Mouse (Mus musculus) right cerebral cortex, postnatal 10 days (tissue): ENCODE results near the gene Gm9780.
"Not testable (repeated sequence)": the region's sequence is repeated elsewhere in the genome, so short reads cannot be mapped to it uniquely, and the experiment has no call there.

Experiments
- DNase-seq, 2 experiments: peaks; one replicate each; pipeline ENCODE4 v3.0.0; 2021; ENCODE audit warnings: low spot score in 2 of 2

Gm9780 gene

GRCm38 (mm10) chr14:26042611-26043010, at the start of gene Gm9780:
Gene Gm9780, minus strand, starts transcription at chr14:26042711.
- DNase-seq, result not testable (repeated sequence)

DNA sequence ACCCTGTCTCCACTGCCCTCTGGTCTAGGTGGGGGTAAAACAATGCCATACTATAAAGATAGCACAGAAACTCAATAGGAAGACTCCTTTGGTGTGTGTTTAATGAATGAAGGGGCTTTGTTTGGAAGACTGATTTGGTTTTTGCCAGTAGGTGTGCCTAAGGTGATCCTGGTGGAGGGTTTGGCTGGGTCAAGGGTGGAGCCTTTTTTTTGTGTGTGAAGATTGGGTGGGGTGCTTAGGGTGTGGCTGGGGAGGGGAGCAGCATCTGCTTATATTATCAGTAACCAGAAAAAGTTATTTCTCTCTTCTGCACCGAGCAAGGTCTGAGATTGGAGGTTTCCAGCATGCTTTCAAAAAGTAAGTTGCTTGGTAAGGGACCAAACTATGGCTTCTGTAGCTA, 39.5 kb upstream of the Gm9780 start, which contains the start of gene Cphx3:
TSS of gene Cphx3 (plus strand) at position 301 of the 400 bp plus-strand sequence.
- DNase-seq, result not testable (repeated sequence)

GRCm38 (mm10) chr14:26081216-26081615, 38.7 kb upstream of the Gm9780 start, which contains the start of gene Cphx2:
Gene Cphx2, plus strand, starts transcription at chr14:26081516.
- not testable (repeated sequence) for DNase-seq

DNA sequence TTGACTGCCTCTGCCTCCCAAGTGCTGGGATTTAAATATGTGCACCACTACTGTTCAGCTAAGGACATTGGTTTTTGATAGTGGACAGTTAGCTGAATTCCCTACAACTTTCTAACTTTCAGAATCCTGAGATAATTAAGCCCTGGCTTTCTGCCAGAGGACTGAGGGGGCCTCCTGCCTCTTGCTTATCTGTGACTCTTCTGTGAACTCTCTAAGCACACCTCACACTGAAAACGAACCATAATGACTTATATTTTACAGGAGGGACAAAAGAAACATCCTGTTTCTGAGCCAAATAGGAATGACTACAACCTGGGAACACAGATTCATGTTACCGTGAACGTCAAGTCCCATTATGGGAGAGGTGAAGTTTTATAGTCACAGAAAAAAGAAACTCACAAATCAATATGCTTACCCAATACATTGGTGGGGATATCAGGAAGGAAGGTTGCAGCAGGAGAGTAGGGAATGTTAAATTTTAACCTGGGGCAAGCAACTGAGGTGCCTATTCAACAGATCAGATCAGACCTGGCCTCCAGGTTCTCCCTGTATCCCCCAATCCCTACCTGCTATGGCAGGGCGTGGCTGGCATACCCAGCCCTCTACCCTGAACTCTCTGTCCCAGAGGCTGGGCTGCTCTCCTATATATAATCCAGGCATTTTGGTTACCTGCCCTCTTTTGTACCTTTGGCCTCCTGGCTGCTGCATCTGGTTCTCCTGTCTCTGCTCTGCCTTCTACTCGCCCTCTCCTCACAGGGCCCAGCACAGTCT, 34.3 kb upstream of the Gm9780 start:
- not testable (repeated sequence) for DNase-seq

- not testable (repeated sequence) for DNase-seq
Measured at GRCm38 (mm10) chr14:26067325-26067633, 24.8 kb upstream of the Gm9780 start, which contains the start of gene Tmem254c. Gene Tmem254c, minus strand, starts transcription at chr14:26067355.

DNA sequence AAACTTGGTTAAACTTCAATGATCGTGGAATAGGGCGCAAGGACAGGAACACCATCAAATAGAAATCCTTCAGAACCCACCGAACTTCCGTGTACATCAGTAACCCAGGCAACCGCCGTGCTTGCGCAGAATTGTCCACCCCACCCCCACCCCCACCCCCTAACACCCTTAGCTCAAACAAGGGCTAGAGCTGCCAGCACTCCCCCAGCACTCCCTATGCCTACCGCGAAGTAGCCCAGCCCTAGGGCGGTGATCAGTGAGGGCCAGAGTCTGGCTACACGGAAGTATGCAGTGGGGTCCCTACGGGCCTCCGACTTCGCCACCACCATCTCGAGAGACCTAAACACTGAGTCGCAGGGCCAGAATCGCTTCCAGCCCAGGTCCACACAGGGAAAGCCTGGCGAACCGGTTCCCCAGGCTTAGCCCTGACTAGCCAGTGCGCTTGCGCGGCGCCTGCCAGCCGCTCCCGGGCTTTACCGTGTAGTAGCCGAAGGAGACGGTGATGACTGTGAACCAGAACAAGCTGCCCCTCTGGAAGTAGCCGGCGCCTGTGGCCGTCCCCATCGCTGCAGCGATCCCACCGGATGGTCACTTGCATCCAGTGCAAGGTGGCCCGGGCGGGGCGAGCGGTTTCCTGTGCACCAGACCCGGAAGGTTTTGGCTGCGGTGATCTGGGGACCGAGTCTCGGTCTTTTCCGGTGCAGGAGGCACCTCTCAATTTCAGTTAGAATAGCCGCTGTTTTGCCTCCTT, 24.2 kb upstream of the Gm9780 start:
- not testable (repeated sequence) for DNase-seq

DNA sequence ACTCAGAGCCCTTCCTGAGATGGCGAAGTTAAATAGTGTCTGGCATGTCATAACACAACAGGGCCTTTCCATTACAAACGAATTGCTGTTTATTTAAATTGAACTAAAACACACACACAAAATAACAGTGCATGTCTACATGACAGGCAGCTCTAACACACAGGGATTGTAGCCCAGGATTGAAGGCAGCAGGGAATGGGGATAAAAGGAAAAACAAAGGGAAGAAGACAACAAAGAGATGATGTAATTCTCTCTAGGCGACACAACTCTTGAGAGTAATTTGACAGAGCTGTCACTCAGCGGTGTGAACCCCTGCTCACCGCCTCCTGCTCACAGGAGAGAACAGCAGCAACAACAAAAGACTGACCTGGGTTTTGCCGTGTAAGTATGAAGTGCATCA, 16.9 kb upstream of the Gm9780 start:
- DNase-seq, result not testable (repeated sequence)

DNA sequence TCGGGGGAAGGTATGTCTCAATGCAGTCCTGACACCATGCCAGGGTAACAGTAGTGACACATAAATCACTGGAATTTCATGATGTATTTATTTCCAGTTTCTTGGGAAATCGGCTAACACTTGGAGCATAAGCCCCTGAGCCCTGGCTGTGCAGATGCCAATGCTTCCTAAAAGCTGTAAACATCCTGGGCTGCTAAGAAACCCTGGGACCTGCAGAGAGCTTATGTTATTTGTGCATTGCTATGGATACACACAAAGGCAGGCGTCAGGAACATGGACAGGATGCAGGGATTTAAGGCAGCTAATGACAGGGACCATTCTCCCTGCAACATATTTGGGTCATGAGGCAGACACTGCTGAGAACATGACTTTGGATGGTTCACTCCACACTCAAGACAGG, 15.7 kb upstream of the Gm9780 start:
- not testable (repeated sequence) for DNase-seq

GRCm38 (mm10) chr14:26048767-26049166, 6.3 kb upstream of the Gm9780 start:
- not testable (repeated sequence) for DNase-seq

DNA sequence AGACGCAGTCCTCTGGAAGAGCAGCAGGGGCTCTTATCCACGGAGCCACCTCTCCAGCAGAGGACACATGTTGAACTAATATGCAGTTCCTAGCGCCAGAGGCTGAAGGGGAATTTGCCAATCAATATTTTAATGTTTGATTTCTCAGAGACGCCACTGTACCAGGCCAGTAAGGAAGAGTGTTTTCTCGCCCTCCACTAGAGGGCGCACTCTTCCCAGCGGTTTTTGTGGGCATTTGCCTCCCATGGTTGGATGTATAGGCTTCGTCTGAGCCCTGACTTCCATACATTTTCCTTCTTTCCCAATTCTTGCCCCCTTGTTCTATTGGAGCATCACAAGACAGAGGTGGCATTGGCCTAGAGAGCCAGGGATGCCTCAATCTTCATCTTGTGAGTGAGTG, 4.5 kb upstream of the Gm9780 start:
- not testable (repeated sequence) for DNase-seq

DNA sequence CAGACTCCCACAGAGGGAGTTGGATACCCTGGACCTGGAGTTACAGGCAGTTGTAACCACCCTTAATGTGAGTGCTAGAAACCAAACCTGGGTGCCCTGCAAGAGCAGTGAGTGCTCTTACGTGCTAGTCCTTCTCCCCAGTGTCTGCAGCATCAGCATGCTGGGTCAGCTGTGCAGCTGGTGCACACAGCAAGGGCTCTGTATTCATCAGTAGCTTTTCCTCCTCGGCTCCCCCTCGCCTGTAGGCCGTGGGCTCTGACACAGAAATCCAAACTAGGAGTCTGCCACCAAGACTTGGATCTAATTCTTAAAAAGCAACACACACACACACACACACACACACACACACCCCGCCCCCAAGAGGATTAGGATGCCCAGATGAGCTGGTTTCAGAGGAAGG, 2.5 kb upstream of the Gm9780 start:
- not testable (repeated sequence) for DNase-seq

DNA sequence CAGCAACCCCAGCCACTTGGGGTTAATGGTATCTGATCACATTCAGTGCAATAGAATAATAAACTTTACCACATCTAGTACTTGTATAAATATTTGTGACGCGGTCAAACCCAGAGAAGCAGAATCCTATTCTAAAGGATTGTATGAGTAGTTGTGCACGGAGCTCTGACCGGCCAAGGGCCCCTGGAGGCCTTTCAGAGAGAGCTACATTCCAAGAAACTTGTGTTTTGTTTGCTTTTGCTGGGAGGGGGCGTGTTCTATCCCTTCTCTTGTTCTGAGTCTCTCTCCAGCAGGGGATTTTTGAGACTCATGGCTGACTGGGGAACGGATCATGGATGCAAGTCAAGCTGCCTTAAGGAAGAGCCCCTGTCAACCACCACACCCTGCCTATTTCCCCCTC, 7.1 kb downstream of the Gm9780 start:
- DNase-seq, result not testable (repeated sequence)

DNA sequence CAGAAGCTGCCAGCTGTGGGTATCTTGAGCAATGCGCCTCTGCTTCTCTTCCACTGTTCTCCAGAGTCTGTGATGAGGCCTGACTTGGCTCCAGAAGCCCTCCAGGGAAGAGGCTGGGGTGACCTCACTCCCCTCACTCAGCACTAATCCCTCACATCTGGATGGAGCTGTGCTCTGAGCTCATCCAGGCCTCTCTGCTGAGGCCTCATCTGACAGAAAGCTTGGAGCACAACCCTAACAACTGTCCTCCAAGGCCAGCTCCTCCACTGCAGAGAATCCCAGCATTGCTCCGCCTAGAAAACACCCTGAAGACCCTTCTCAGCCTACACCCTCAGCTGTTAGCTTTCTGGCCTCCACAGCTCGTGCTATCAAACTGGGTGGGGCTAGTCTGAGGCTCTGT, 8.1 kb downstream of the Gm9780 start:
- DNase-seq, result not testable (repeated sequence)

- not testable (repeated sequence) for DNase-seq
Measured at GRCm38 (mm10) chr14:26025653-26026052, 16.9 kb downstream of the Gm9780 start.

DNA sequence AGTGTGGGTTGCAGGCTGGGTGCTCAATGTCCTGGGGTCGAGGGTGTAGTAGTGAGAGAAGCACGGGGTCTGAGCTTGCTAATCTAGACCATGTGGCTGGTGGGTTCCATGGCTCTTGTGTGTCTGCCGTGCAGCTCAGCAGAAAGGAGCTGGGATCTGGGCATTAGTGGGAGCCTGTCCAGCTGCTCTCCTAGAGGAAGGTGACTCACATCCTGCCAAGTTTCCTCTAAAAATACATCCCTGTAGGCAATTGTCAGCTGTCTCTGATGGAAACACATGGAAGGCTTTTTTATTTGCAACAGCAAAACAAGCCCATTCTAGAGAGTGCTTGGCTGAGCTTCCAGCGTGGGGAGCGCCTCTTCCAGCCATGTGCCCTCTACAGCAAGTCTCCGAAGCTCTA, 19.7 kb downstream of the Gm9780 start:
- DNase-seq, result not testable (repeated sequence)

- DNase-seq, result not testable (repeated sequence)
Measured at GRCm38 (mm10) chr14:26021555-26021954, 21.0 kb downstream of the Gm9780 start.

- DNase-seq, result not testable (repeated sequence)
Measured at GRCm38 (mm10) chr14:26016414-26016813, 26.1 kb downstream of the Gm9780 start.

GRCm38 (mm10) chr14:26007462-26007861, 35.0 kb downstream of the Gm9780 start:
- DNase-seq, result not testable (repeated sequence)

- not testable (repeated sequence) for DNase-seq
Measured at GRCm38 (mm10) chr14:25981880-25982279, 60.6 kb downstream of the Gm9780 start.

DNA sequence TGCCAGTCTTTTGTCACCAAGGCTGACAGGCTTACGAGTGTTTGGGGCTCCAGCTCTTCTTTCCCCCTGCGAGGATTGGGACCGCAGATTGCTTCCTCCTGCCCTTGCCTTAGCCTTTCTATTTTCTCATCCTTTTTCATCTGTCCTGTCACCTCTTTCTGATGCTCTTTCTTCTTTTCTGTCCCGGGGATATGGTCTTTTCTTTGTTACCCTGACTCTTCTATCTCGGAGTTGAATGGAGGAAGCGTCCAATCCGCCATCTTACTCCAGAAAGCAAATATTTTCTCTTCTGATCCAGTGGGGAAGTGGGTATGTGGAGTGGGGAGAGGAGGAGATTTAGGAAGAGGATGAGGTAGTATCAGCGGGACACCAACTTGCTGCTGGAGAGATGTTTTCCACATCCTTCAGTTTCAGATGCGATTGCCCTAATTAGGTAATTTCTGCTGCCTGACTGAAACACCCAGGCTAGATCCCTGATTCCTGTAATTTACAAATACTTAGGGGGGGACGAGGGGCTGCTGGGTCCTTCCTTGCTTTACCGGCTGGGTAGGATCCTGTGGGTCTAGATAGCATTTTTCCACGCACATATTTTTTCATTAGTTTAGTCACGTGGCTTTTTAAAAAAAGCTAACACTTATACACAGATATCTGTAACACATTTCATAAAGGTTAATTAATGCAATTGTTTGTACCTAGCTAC, 63.1 kb downstream of the Gm9780 start:
- DNase-seq, result not testable (repeated sequence)

GRCm38 (mm10) chr14:25978371-25979241, 63.9 kb downstream of the Gm9780 start, which contains the start of gene Duxbl1:
Gene Duxbl1, plus strand, starts transcription at chr14:25978577.
- not testable (repeated sequence) for DNase-seq
